Mouse (Mus musculus): ENCODE measurements at regions not wholly inside any gene's neighbourhood (a gene's known extent, or its start where the extent isn't known, plus 50 kb on each side); places are given as distances from the start of the nearest gene placed in this dataset.
"Not testable (repeated sequence)": the region's sequence is repeated elsewhere in the genome, so short reads cannot be mapped to it uniquely, and the experiment has no call there.

DNA sequence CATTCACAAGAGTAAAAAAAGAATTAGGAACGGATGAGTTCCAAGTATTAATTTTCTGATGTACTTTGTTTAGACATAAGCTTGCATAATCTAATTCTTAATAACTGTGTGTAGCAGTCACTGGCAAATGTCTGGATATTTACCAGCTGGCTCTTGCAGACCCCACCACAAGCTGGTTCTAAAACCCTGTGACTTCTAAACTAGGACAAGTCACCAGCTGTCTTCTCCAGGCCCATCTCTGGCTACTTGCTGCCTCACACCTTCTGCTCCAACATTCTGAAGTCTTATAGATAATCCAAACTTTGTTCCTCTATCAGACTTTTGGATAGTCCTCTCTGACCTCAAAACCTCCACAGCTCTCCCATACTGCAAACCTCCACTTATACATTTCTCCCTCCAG lies 189.9 kb upstream of the Rhobtb1 start:
- DNase-seq (ENCODE audit: low read depth, low spot score): no peak

DNA sequence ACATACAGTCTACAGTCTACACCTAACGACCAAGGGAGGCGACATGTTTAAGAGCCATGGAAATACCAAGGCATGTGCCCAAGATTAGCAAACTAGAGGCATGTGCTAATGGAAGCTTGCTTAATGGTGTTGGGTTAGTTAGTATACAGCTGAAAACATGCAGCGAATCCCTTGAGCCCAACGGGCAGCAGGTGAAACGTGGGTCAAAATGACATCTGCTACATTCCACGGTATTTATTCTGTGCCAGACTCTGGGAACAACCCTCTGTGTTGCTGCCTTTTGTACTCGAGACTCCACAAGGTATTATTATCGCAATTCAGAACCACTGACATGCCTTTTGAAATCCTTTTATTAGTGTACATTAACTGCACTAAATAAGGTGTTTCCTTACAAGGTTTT lies 188.1 kb upstream of the Rhobtb1 start:
- DNase-seq (ENCODE audit: low read depth, low spot score): no peak

DNA sequence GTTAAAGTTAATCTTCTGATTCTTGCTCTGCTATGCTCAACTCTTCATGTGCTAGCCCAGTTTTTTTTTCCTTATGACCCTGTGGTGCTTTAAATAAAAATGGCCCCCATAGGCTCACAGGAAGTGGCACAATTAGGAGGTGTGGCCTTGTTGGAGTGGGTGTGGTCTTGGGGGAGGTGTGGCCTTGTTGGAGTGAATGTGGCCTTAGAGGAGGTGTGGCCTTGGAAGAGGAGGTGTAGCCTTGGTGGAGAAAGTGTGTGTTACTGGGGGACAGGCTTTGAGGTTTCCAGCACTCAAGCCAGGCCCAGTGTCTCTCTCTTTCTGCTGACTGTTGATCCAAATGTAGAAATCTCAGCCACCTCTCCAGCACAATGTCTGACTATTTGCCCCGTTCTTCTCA lies 186.0 kb upstream of the Rhobtb1 start:
- DNase-seq (ENCODE audit: low read depth, low spot score): no peak

DNA sequence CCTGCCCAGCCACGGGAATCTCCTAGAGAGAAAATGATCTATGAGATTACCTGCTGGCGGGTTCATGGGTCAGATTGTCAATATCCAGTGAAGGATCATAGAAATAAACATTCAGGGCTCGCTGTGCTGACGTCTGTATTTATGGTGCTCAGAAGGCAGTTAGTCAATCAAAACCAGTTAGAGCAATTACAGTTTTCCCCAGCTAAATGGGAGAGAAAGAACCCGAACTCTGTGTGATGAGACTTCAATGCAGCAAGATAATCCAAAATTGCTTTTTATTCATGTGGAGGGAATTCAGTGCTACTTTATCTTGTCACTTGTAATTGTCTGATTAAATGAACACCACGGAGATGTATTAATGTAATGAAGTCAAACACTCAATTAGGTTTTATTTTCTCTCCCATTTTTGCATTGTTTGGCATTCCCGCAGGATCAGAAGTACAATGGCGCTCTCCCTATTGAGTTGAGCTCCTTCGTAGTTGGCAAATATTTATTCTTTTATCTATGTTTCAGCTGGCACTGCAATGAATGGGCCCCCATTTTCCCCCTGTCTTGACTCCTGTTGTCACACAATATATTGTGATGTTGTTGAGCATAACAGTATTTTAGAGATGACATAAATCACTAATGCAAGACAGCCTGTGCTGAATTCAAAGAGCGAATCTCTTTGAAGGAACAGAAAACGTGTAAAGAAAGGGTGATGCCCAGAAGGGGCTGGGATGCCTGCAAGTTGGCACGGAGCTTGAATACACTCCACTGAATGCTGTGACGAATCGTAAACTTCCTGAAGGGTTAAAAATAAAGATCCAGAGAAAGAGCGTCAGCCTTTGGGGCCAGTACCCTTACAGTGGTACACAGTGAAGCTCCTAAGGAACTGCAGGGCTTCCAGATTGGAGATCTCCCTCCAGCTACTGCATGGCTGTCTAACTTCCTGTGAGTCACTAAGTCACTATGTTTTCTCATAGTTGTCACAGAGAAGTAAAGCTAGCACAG lies 183.0 kb upstream of the Rhobtb1 start:
- DNase-seq (ENCODE audit: low read depth, low spot score): no peak

DNA sequence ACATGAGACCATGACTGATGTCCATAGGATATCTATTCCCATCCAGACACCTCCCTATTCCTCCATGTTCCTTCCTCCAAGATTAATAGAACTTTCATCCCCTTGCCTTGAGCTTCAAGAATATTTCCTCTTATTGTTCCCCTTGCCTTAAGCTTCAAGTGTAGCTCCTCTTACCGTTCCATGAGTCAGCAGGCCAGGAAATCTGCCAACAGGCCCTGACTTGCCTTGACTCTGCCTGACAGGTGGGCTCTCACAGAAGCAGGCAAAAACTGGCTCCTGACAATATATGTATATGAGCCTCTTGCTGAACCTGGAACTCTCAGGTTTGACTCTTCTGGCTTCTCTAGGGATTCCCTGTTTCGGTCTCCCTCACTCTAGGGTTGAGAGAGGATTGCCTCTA lies 180.7 kb upstream of the Rhobtb1 start:
- no peak for DNase-seq (ENCODE audit: low read depth, low spot score)

DNA sequence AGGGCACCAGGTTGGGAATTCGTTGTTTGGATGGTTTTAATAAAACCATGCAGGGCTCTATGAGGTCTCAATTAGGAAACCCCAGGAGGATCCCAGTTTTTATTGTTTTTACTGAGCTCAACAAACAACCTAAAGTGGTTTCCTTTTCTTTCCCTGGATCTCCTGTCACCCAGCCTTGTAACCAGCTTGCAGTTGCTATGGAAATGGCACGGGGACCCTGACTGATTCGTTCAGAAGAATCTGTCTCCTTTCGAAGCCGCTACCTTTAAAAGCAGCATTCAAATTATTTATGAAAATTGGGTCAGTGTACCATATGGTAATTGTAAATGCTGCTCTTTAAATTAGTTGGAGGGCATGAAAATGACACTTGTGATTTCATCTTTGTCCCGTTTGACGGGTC lies 176.5 kb upstream of the Rhobtb1 start:
- no peak for DNase-seq (ENCODE audit: low read depth, low spot score)

DNA sequence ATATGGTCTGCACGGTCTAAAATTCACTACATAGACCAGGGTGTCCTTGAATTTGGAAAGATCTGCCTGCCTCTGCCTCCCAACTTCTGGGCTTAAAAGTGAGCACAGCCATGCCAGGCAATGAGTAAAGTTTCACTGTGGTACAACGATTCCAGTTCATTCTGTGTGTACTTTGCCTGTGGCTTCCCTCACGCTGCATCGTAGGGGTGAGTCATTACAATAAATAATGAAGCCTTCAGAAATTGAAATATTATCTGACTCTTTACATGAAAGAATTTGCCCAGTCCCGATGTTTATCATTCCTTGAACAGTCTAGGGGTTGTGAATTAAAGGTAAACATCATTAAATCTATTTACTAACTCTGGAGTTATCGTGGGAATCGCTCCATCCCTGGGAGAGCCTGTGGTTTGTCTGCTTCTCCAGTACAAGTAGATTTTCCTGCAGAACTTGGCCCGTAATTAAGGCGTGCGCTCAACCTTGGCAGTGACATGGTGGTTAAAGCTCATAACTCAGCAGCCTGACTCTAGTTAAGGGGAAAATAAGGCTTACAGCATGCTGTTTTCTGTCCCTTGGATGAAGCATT lies 174.7 kb upstream of the Rhobtb1 start:
- DNase-seq (ENCODE audit: low read depth, low spot score): no peak

DNA sequence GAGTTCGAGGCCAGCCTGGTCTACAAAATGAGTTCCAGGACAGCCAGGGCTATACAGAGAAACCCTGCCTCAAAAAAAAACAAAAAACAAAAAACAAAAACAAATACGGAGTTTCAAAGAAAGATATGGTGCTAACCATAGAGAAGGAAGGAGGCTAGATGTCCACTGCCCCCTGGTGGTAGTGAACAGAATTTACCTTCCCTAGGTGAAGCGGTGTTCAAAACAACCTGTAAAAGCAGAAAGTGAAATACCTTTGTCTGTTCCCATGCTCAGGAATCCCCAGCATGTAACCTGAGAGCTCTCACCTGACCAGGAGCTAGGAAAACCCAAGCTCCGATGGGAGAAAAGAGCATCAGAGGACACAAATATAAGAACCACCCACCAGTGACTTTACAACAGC lies 173.1 kb upstream of the Rhobtb1 start:
- DNase-seq (ENCODE audit: low read depth, low spot score): peak; percentile 31

DNA sequence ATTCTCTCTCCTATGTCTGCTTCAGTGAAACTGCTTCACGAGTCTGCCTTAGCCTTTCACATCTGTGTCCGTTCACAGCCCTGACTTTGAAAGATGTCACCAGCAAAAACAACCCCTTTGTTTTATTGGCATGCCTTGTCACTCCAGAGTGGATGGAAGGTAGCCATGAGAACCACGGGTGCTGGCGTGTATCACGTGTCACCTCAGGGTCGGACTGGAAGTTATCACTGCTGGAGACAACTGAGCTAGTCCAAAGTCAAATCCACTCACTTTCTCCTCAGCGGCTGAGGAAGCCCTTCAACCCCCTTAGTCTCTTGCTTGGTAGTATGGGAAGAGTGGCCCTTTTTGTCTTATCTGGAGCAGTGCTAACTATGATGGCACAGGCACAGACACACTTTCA lies 171.3 kb upstream of the Rhobtb1 start:
- no peak for DNase-seq (ENCODE audit: low read depth, low spot score)

DNA sequence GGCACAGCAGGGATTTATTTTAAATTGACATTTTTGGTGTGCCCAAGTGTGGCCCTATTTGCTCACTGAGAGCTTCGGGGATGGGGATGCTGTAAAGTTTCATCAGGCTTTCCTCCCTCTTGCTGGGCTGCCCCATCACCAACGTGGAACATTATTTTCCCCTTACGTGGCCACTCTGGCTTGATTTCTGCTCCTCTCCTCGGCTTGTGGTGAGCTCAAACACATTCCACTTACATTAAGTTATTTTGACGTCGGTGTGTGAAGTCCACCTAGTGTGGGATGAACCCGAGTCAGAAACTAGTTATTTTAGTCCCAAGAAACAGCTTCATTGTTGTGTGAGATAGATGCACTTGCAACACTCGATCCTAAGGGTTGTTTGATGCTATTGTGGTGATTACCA lies 168.9 kb upstream of the Rhobtb1 start:
- DNase-seq (ENCODE audit: low read depth, low spot score): no peak

DNA sequence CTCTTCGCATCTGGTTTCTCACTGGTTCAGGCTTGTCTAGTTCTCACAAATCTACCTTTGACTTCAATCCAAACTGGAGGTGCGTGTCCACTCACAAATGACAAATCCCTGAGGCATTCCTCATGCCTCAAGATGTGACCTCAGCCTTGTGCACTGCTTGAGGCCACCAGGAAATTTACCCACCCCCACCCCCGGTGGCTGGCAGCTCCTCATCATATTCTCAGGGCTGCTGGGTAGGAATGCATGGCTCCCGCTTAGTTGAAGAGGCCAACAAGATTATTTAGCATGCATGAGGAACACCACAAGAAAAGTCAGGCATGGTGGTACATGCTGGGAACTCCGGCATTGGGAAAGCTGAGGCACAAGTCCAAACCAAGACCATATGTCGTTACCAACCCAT lies 160.7 kb upstream of the Rhobtb1 start:
- DNase-seq (ENCODE audit: low read depth, low spot score): no peak

DNA sequence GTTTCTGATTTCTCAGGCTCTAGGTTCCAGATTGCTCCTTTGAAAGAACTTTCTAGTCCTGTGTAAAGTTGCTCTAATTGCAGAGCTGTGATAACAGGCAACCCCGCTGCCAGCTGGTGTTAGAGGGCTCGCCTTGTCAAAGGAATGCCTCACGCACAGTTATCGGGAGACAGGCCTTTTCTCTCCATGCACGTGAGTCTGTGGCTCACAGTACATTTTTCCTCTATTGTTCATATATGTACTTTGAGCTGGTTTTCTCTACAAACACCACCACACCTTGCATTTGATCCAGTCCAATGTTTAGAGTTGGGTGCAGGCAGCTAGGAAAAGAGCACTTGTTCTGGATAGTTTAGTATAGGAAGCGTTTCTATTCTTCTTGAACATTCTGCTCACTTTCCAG lies 151.6 kb upstream of the Rhobtb1 start:
- no peak for DNase-seq (ENCODE audit: low read depth, low spot score)

DNA sequence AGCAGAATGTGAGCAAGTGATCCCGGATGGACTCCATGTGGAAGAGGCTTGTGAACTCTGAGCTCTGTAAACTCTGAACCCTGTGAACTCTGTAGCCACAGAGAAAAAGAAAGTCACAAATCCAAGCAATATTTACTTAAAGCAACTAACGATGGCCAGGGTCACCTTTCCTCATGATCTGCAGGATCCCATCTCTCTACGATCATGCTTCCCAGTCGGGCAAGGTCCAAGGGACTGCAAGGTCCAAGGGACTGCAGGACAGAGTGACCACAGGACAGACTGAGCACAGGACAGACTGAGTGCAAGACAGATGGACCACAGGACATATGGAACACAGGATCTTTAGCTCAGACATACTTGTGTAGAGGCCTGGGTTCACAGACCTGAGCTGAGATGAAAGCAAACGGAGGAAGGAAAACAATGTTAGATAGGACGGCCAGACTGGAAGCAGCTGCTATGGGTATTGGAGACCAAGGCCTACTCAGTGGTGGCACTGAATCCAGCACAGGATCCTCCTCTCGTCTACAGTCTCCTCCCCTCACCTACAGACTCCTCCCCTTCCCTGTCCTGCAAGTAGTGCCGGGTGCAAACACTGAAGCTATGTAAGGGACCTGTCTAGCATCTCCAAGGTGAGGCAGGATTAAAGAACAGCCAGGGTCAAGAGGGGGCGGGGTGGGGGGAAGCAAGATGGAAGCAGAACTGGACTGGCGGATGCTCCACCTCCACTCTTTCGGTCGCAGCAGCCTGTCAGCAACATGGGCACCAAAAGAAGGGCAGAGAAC lies 149.4 kb upstream of the Rhobtb1 start:
- no peak for DNase-seq (ENCODE audit: low read depth, low spot score)

DNA sequence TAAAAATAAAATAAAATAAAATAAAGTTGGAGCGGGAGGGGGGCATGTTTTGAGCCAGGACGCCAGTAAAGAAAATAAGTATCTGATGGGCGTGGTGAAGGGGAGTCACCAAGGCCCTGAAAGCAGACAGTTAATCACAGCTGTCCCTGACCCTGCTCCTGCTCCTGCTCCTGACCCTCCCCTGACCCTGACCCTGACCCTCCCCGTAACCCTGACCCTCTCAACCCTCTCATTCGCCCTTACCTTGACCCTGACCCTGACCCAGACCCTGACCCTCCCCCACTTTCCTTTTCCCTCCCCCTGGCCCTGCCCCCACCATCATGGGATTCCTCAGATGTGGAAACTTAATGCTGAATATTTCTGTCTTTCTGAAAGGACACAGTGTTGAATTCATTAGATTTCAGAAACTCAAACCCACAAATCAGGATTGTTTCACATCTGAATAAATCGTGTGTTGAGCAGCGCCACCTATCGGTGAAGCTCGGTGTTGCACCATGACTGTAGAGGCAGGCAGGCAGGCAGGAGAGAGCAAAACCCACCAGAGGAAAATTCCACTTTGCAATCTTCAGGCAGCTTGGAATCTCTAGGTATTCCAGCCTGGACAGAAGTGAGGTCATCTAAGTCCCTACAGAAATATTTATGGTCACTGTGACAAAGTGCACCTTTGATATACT lies 145.9 kb upstream of the Rhobtb1 start:
- peak; percentile 40 for DNase-seq (ENCODE audit: low read depth, low spot score)

DNA sequence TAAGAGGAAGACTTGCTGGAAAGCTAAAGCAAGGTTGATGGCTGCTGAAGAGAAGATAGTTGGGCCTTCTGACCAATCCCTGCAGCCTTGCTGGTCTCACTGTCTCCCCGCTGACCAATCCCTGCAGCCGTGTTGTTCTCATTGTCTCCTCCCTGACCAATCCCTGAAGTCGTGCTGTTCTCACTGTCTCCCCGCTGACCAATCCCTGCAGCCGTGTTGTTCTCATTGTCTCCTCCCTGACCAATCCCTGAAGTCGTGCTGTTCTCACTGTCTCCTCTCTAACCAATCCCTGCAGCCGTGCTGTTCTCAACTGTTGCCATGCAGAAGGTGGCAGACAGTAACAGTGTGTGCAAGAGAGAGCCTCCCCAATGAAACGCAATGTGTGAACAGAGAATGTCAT lies 142.6 kb upstream of the Rhobtb1 start:
- not testable (repeated sequence) for DNase-seq (ENCODE audit: low read depth, low spot score)

DNA sequence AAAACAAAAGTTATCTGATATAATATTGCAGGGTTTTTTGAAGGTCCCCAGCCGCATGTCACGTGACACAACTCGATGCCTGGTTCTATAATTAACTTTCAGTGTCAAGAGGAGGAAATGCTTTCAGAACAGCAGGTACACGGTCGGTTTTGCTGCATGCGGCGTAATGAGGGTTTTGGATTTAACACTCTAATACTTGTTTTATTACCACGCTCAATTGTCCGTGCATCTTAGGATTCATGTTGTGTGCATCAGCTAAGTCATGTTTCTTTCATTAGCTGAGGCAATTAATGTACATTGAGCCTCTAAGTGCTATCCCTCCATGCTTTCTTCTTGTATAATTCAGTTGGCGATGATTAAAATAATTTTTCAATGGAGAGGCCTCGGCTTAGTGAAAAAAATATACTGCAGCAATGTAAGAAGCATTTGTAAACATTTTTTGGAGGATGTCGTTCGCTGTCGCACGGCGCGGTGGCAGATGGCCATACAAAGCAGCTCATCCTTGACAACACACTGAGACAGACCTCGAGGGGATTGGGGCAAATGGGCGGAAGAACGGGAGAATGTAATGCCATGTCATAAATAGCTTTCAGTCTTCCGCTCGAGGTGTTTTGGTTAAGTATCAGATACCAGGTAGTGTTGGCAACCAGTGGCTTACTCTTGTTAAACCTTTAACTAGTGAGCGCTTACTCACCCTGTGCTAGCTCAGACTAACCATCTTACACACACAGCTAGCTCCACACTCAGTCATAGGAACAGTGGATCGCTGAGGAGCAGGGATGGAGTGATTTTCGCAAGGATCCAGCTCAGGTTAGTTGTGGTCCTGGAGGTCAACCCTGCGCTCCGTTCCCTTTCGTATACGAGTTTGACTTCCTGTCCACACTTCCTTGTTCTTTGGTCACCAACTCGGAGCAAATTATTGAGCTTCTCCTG lies 130.2 kb upstream of the Rhobtb1 start:
- DNase-seq (ENCODE audit: low read depth, low spot score): no peak

DNA sequence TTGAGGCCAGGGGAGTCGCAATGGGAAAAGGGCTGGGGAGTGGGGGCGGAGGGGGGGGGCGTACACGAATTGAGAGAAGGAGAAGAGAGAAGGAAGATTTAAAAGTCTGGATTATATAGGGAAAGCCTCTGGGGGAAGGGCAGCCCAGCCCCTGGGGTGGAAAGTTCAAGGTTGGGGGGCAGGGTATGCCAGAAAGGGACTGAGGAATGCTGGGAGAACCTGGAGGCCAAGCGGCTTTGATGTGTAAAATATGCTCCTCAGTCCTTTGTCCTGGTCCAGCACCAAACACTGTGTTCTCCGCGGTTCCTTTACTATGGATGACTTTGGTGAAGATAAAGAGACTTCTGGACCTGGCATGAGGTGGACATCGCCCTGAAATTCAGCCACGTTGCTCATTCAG lies 117.8 kb upstream of the Rhobtb1 start:
- no peak for DNase-seq (ENCODE audit: low read depth, low spot score)

DNA sequence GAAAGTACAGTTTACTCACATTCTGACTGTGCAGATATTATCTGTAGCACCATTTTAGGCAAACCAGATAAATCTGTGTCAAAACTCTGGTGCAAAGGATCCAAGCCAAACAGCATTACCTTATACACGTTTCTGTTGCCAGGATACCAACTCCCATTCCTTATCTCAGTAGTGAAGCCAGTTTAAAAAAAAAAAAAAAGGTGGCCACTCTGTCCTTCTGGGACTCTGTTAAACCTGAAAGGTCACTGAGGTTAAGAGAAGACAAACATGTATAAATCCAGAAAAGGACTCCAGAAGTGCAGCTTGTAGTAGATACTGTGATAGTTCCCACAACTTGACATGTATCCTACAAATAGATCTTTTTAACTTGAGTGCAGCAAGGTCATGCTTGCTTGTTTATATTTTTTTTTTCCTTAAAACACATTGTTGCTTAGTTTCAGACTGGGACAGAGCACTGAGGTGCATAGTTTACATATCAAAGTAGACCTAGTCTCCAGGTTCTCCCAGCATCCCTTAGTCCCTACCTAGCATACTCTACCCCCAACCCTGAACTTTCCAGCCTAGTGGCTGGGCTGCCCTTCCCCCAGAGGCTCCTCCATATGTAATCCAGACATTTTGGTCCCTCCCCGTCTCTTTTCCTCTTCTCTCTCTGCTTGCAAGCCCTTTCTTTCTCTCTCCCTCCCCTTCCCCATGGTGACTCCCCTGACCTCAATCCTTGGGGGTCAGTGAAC lies 116.7 kb upstream of the Rhobtb1 start:
- no peak for DNase-seq (ENCODE audit: low read depth, low spot score)

DNA sequence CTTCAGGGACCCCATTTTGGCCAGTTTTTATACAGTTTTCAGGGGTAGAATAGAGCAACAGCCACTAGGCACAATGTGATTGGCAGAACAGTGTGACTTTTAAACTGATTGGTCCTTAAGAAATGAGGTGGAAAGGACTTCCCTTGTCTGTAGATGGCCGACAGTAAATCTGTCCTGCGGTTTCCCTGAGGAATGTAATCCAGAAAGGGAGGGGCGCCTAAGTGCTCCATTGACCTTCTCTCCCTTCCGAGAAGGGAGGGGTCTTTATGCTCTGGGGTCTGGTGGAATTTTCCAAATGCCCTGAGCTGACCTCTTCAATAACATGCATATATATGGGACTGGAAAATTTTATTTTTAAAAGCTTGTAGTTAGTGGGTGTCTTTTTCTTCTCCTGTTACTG lies 115.7 kb upstream of the Rhobtb1 start:
- not testable (repeated sequence) for DNase-seq (ENCODE audit: low read depth, low spot score)

DNA sequence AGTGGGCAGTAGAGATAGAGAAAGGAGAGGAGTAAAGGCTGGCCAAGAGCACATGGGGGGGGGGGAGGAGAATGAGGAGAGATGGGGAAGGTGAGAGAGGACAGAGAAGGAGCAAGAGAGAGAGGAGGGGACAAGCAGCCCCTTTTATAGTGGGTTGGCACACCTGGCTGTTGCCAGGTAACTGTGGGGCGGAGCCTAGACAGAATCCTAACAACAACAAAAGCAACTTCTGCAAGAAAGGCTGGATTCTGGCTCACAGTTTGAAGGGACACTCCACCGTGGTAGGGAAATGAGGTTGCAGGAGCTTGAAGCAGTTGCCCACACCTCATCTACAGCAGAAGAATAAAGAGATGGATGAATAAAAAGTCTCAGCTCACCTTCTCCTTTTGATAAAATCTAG lies 115.1 kb upstream of the Rhobtb1 start:
- no peak for DNase-seq (ENCODE audit: low read depth, low spot score)
